Mouse (Mus musculus) kidney, adult 2 months (tissue): ENCODE data around the gene Capza1.

Experiments used
- CTCF ChIP-seq: fragments of 200-500 bp; conservative IDR thresholded peaks from 2 replicates; pipeline ENCODE4 v1.5.1; 2011; ENCODE audit warnings: low read depth, mild to moderate bottlenecking, control low read depth, low read length, moderate library complexity, mixed read lengths; ENCODE audit not compliant: insufficient read depth, insufficient read length
- POLR2A ChIP-seq: fragments of 200-500 bp; IDR thresholded peaks from one replicate; pipeline ENCODE4 v1.6.1; 2011; ENCODE audit warnings: low read depth, low read length, control low read depth

DNA sequence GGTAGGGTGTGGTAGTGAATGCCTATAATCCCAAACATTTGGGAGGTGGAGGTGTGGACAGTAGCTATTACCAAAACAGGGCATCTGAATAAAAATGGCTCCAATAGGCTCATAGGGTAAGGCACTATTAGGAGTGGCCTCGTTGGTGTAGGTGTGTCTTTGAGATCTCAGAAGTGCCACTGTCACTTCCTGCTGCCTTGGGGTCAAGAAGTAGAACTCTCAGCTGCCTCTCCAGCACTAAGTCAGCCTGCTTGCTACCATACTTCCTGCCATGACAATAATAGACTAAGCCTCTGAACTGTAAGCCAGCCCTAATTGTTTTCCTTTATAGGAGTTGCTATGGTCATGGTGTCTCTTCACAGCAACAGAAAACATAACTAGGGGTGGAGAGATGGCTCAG, 8.2 kb downstream of the Capza1 start:
- TF ChIP-seq CTCF (no peak), POLR2A (no peak)
